Mouse (Mus musculus) lung, adult 2 months (tissue): ENCODE data around the gene Prkch.

Source experiments
- CTCF ChIP-seq: fragments of 200-500 bp; IDR thresholded peaks from 2 replicates; pipeline ENCODE4 v1.5.1; 2011; ENCODE audit warnings: mild to moderate bottlenecking, low read length, control low read depth; ENCODE audit not compliant: insufficient read depth
- POLR2A ChIP-seq: fragments of 200-500 bp; IDR thresholded peaks from 2 replicates; pipeline ENCODE4 v1.6.1; 2011; ENCODE audit warnings: low read depth, mild to moderate bottlenecking, control low read depth, low read length, borderline replicate concordance; ENCODE audit errors: extremely low read depth

DNA sequence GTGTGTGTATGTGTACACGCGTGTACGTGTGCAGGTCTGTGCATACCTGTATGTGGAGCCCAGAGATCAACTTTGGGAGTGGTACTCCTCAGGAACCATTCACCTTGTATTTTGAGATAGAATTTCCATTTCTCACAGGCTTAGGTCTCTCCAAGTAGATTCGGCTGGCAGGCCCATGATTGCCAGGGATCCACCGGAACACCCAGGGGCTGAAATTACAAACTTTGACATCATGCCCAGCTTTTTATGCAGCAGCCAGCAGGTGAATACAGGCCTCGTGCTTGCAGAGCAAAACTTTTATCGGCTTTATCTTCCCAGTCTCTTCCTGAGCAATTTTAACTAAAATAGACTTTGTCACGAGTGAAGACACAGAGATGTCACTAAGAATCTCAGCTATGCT is 217.2 kb downstream of the Prkch start:
- TF ChIP-seq POLR2A = no peak
- TF ChIP-seq CTCF = no peak
